Mouse (Mus musculus): ENCODE data around the gene Rptor. TPM values are rescaled to one million over a fixed set of nuclear protein-coding genes. Genes with fewer than 3 reads are reported as not detected.

Gene Rptor
- polyA plus RNA-seq, 1 experiment, result 43.6 TPM

GRCm38 (mm10) chr11:119781165-119781564 lies 178.5 kb downstream of the Rptor start:
- Histone ChIP-seq H3K4me1 (ENCODE audit: control insufficient read depth, insufficient read depth, low read length) (peaks cover 51% of the 10 kb centered on the region), H3K4me3 (replicated peaks; ENCODE audit: insufficient read depth, low read depth, low read length) (no peak overlapping the region), H3K27me3 (ENCODE audit: control insufficient read depth, insufficient read depth, low read length) (no peaks in the 10 kb centered on the region), H3K27ac (ENCODE audit: insufficient read depth, low read length) (no peak overlapping the region)
- 76% methylated on average over 2 of the region's 2 CpGs for WGBS
- no peak for TF ChIP-seq POLR2A (IDR thresholded peaks at IDR 0.05; ENCODE audit: borderline replicate concordance, insufficient read depth, low read length)
- TF ChIP-seq CTCF (IDR thresholded peaks at IDR 0.05; ENCODE audit: borderline replicate concordance, insufficient read depth, low read depth, low read length), result peak; percentile 64
- DNase-seq, result no peak

GRCm38 (mm10) chr11:119781726-119782125 lies 179.0 kb downstream of the Rptor start:
- H3K4me1 ChIP-seq (ENCODE audit: control insufficient read depth, insufficient read depth, low read length), result peaks cover 48% of the 10 kb centered on the region
- no peak overlapping the region for H3K4me3 ChIP-seq (replicated peaks; ENCODE audit: insufficient read depth, low read depth, low read length)
- TF ChIP-seq POLR2A (IDR thresholded peaks at IDR 0.05; ENCODE audit: borderline replicate concordance, insufficient read depth, low read length) (no peak), CTCF (IDR thresholded peaks at IDR 0.05; ENCODE audit: borderline replicate concordance, insufficient read depth, low read depth, low read length) (no peak)
- DNase-seq, result peak; percentile 47 to 70
- no peaks in the 10 kb centered on the region for H3K27me3 ChIP-seq (ENCODE audit: control insufficient read depth, insufficient read depth, low read length)
- 0 out of 2 replicates have a peak overlapping the region, but pooled peaks have one; percentile 16 for H3K27ac ChIP-seq (ENCODE audit: insufficient read depth, low read length)
- WGBS, result 21% methylated on average over 4 of the region's 4 CpGs

- no peaks in the 10 kb centered on the region for H3K27me3 ChIP-seq (ENCODE audit: control insufficient read depth, insufficient read depth, low read length)
- whole genome bisulfite sequencing, result 95% methylated on average over 4 of the region's 4 CpGs
- H3K4me3 ChIP-seq (replicated peaks; ENCODE audit: insufficient read depth, low read depth, low read length), result no peak overlapping the region
- TF ChIP-seq CTCF (IDR thresholded peaks at IDR 0.05; ENCODE audit: borderline replicate concordance, insufficient read depth, low read depth, low read length) (no peak), POLR2A (IDR thresholded peaks at IDR 0.05; ENCODE audit: borderline replicate concordance, insufficient read depth, low read length) (no peak)
- DNase-seq, result no peak
- peaks cover 34% of the 10 kb centered on the region for H3K4me1 ChIP-seq (ENCODE audit: control insufficient read depth, insufficient read depth, low read length)
- H3K27ac ChIP-seq (ENCODE audit: insufficient read depth, low read length), result no peak overlapping the region
Observed at GRCm38 (mm10) chr11:119783653-119784052, 180.9 kb downstream of the Rptor start.

- Histone ChIP-seq H3K4me3 (replicated peaks; ENCODE audit: insufficient read depth, low read depth, low read length) (no peak overlapping the region), H3K27me3 (ENCODE audit: control insufficient read depth, insufficient read depth, low read length) (no peaks in the 10 kb centered on the region), H3K27ac (ENCODE audit: insufficient read depth, low read length) (no peak overlapping the region), H3K4me1 (ENCODE audit: control insufficient read depth, insufficient read depth, low read length) (peaks cover 44% of the 10 kb centered on the region)
- no peak for TF ChIP-seq CTCF (IDR thresholded peaks at IDR 0.05; ENCODE audit: borderline replicate concordance, insufficient read depth, low read depth, low read length)
- no peak for TF ChIP-seq POLR2A (IDR thresholded peaks at IDR 0.05; ENCODE audit: borderline replicate concordance, insufficient read depth, low read length)
- DNase-seq, result no peak
- WGBS, result 38% methylated on average over 12 of the region's 12 CpGs
Observed at GRCm38 (mm10) chr11:119784672-119785341, 182.1 kb downstream of the Rptor start.

GRCm38 (mm10) chr11:119785661-119786384 lies 183.1 kb downstream of the Rptor start:
- DNase-seq, result no peak
- Histone ChIP-seq H3K27me3 (ENCODE audit: control insufficient read depth, insufficient read depth, low read length) (no peaks in the 10 kb centered on the region), H3K4me3 (replicated peaks; ENCODE audit: insufficient read depth, low read depth, low read length) (no peak overlapping the region), H3K27ac (ENCODE audit: insufficient read depth, low read length) (no peak overlapping the region), H3K4me1 (ENCODE audit: control insufficient read depth, insufficient read depth, low read length) (peaks cover 44% of the 10 kb centered on the region)
- TF ChIP-seq POLR2A (IDR thresholded peaks at IDR 0.05; ENCODE audit: borderline replicate concordance, insufficient read depth, low read length) (no peak), CTCF (IDR thresholded peaks at IDR 0.05; ENCODE audit: borderline replicate concordance, insufficient read depth, low read depth, low read length) (no peak)
- 68% methylated on average over 7 of the region's 7 CpGs for WGBS

- Histone ChIP-seq H3K27ac (ENCODE audit: insufficient read depth, low read length) (no peak overlapping the region), H3K4me3 (replicated peaks; ENCODE audit: insufficient read depth, low read depth, low read length) (no peak overlapping the region), H3K27me3 (ENCODE audit: control insufficient read depth, insufficient read depth, low read length) (no peaks in the 10 kb centered on the region), H3K4me1 (ENCODE audit: control insufficient read depth, insufficient read depth, low read length) (peaks cover 43% of the 10 kb centered on the region)
- TF ChIP-seq CTCF (IDR thresholded peaks at IDR 0.05; ENCODE audit: borderline replicate concordance, insufficient read depth, low read depth, low read length) (no peak), POLR2A (IDR thresholded peaks at IDR 0.05; ENCODE audit: borderline replicate concordance, insufficient read depth, low read length) (no peak)
- WGBS, result 86% methylated on average over 8 of the region's 8 CpGs
- DNase-seq, result no peak
Observed at GRCm38 (mm10) chr11:119786385-119786880, 183.7 kb downstream of the Rptor start.

- WGBS, result 79% methylated on average over 7 of the region's 7 CpGs
- no peak overlapping the region for H3K4me3 ChIP-seq (replicated peaks; ENCODE audit: insufficient read depth, low read depth, low read length)
- no peak for DNase-seq
- H3K27me3 ChIP-seq (ENCODE audit: control insufficient read depth, insufficient read depth, low read length), result no peaks in the 10 kb centered on the region
- peaks cover 27% of the 10 kb centered on the region for H3K4me1 ChIP-seq (ENCODE audit: control insufficient read depth, insufficient read depth, low read length)
- no peak overlapping the region for H3K27ac ChIP-seq (ENCODE audit: insufficient read depth, low read length)
- TF ChIP-seq CTCF (IDR thresholded peaks at IDR 0.05; ENCODE audit: borderline replicate concordance, insufficient read depth, low read depth, low read length) (no peak), POLR2A (IDR thresholded peaks at IDR 0.05; ENCODE audit: borderline replicate concordance, insufficient read depth, low read length) (no peak)
Observed at GRCm38 (mm10) chr11:119788488-119788887, 185.8 kb downstream of the Rptor start.
